7 mouse cellular contexts compared by ENCODE assay signal in genomic region chr5:24908820-24909716, GRCm38 (mm10).
DNase-seq lines count a peak whose midpoint lies in the region; ATAC-seq and TF ChIP-seq lines count a peak whose summit lies in the region.

No protein-coding gene starts in this region.

- peaks cover 0 to 17% of the 10 kb centered on the region in 2 experiments for H3K36me3 ChIP-seq in CH12.LX (replicated peaks in 1 of 2; ENCODE audit: control insufficient read depth in 1 of 2, insufficient read depth in 1 of 2, low read length in 1 of 2)
- H3K36me3 ChIP-seq in embryonic facial prominence, embryonic 11.5 days (replicated peaks; ENCODE audit: control insufficient read depth, insufficient read depth, low read depth, low read length), result no peaks in the 10 kb centered on the region
- no peaks in the 10 kb centered on the region for H3K36me3 ChIP-seq in heart, embryonic 16.5 days (ENCODE audit: control insufficient read depth, insufficient read depth)
- H3K36me3 ChIP-seq in limb, embryonic 12.5 days, result 0 out of 2 replicates have a peak, but pooled peaks cover 4% of the 10 kb centered on the region
- H3K36me3 ChIP-seq in midbrain, embryonic 13.5 days, result 0 out of 2 replicates have a peak, but pooled peaks cover 5% of the 10 kb centered on the region
- H3K36me3 ChIP-seq in stomach, embryonic 14.5 days (ENCODE audit: control insufficient read depth, insufficient read depth, low read length), result no peaks in the 10 kb centered on the region

- H3K9ac ChIP-seq in CH12.LX (ENCODE audit: insufficient read depth, low read depth), result peak overlapping the region; percentile 49
- peak overlapping the region; percentile 92 for H3K9ac ChIP-seq in embryonic facial prominence, embryonic 11.5 days (replicated peaks; ENCODE audit: low read length)
- peak overlapping the region; percentile 98 for H3K9ac ChIP-seq in heart, embryonic 16.5 days (ENCODE audit: low read length)
- H3K9ac ChIP-seq in limb, embryonic 12.5 days (replicated peaks), result peak overlapping the region; percentile 89
- H3K9ac ChIP-seq in midbrain, embryonic 13.5 days (replicated peaks), result peak overlapping the region; percentile 81
- peak overlapping the region; percentile 85 for H3K9ac ChIP-seq in stomach, embryonic 14.5 days (replicated peaks; ENCODE audit: low read depth, low read length)

- H3K27me3 ChIP-seq in CH12.LX (replicated peaks), result no peaks in the 10 kb centered on the region
- H3K27me3 ChIP-seq in embryonic facial prominence, embryonic 11.5 days (ENCODE audit: control insufficient read depth, insufficient read depth, low read length), result no peaks in the 10 kb centered on the region
- H3K27me3 ChIP-seq in heart, embryonic 16.5 days (ENCODE audit: control insufficient read depth, insufficient read depth, low read length), result no peaks in the 10 kb centered on the region
- no peaks in the 10 kb centered on the region for H3K27me3 ChIP-seq in limb, embryonic 12.5 days
- no peaks in the 10 kb centered on the region for H3K27me3 ChIP-seq in midbrain, embryonic 13.5 days
- H3K27me3 ChIP-seq in stomach, embryonic 14.5 days (ENCODE audit: control insufficient read depth, insufficient read depth, low read length), result no peaks in the 10 kb centered on the region

- dilution Hi-C loops in CH12.LX (cut with MboI; ENCODE audit: extremely low pct_ligation_motif_present, extremely low pct_unique_long_range_greater_than_20kb, low sequenced_read_pairs), result no loop called here

- TF ChIP-seq POLR2A in CH12.LX (IDR thresholded peaks at IDR 0.05; ENCODE audit: low read depth, low read length), result peak; percentile 50; the same call in 1 of the 2 replicates

- H3K27ac ChIP-seq in CH12.LX (ENCODE audit: insufficient read depth, low read depth), result peak overlapping the region; percentile 72
- peak overlapping the region; percentile 80 for H3K27ac ChIP-seq in embryonic facial prominence, embryonic 11.5 days (replicated peaks; ENCODE audit: low read depth, low read length)
- H3K27ac ChIP-seq in heart, embryonic 16.5 days (ENCODE audit: low read length), result peak overlapping the region; percentile 98
- H3K27ac ChIP-seq in limb, embryonic 12.5 days, result peak overlapping the region; percentile 94
- H3K27ac ChIP-seq in midbrain, embryonic 13.5 days, result peak overlapping the region; percentile 95
- peak overlapping the region; percentile 94 for H3K27ac ChIP-seq in stomach, embryonic 14.5 days (ENCODE audit: low read length)

- no peak for TF ChIP-seq EP300 in CH12.LX (IDR thresholded peaks at IDR 0.05; ENCODE audit: low read length)

- TF ChIP-seq RAD21 in CH12.LX (IDR thresholded peaks at IDR 0.05; ENCODE audit: low read depth, low read length), result peak; percentile 37

- peaks cover 0 to 14% of the 10 kb centered on the region in 2 experiments; a peak in 2 of 4 replicates for H3K4me1 ChIP-seq in CH12.LX (ENCODE audit: control insufficient read depth in 1 of 2, insufficient read depth in 2 of 2)
- no peaks in the 10 kb centered on the region; the same call in 1 of the 2 replicates for H3K4me1 ChIP-seq in embryonic facial prominence, embryonic 11.5 days (ENCODE audit: control insufficient read depth, insufficient read depth, low read length)
- H3K4me1 ChIP-seq in heart, embryonic 16.5 days (ENCODE audit: control insufficient read depth, insufficient read depth, low read length), result peaks cover 18% of the 10 kb centered on the region
- H3K4me1 ChIP-seq in limb, embryonic 12.5 days (replicated peaks), result peaks cover 15% of the 10 kb centered on the region
- H3K4me1 ChIP-seq in midbrain, embryonic 13.5 days (replicated peaks), result peaks cover 27% of the 10 kb centered on the region
- H3K4me1 ChIP-seq in stomach, embryonic 14.5 days (ENCODE audit: control insufficient read depth, insufficient read depth, low read length), result peaks cover 9% of the 10 kb centered on the region; the same call in 1 of the 2 replicates

- ATAC-seq in embryonic facial prominence, embryonic 11.5 days (replicated peaks; ENCODE audit: insufficient number of reproducible peaks, low FRiP score, low TSS enrichment, low read depth), result no peak; the same call in none of the 2 replicates
- ATAC-seq in heart, embryonic 16.5 days (replicated peaks; ENCODE audit: extremely low read depth, insufficient read depth, low FRiP score), result no peak
- ATAC-seq in limb, embryonic 12.5 days (ENCODE audit: insufficient number of reproducible peaks, insufficient read depth, low FRiP score, low TSS enrichment, low read depth), result no peak; the same call in 1 of the 2 replicates
- peak; percentile 6 for ATAC-seq in midbrain, embryonic 13.5 days
- ATAC-seq in stomach, embryonic 14.5 days (ENCODE audit: insufficient number of reproducible peaks, insufficient read depth, low FRiP score, low read depth), result no peak; the same call in 1 of the 2 replicates

- peak overlapping the region; percentile 44 to 89 (median 76) for H3K4me3 ChIP-seq in CH12.LX (replicated peaks in 1 of 3; ENCODE audit: low read depth in 2 of 3, low read length in 2 of 3, poor library complexity in 1 of 3)
- H3K4me3 ChIP-seq in embryonic facial prominence, embryonic 11.5 days (ENCODE audit: low read depth, low read length), result peak overlapping the region; percentile 82
- H3K4me3 ChIP-seq in heart, embryonic 16.5 days (ENCODE audit: low read length), result peak overlapping the region; percentile 81
- peak overlapping the region; percentile 86 for H3K4me3 ChIP-seq in limb, embryonic 12.5 days (replicated peaks)
- peak overlapping the region; percentile 65 for H3K4me3 ChIP-seq in midbrain, embryonic 13.5 days (replicated peaks)
- H3K4me3 ChIP-seq in stomach, embryonic 14.5 days (ENCODE audit: low read depth, low read length), result peak overlapping the region; percentile 88

- peak; percentile 83 for DNase-seq in CH12.LX (ENCODE audit: extremely low read depth)
- DNase-seq in WW6 (ENCODE audit: low read depth, low spot score), result peak; percentile 53
- peak; percentile 77 for DNase-seq in embryonic facial prominence, embryonic 11.5 days (ENCODE audit: low spot score)

- TF ChIP-seq CTCF in CH12.LX (conservative IDR thresholded peaks at IDR 0.05 in 1 of 2, IDR thresholded peaks at IDR 0.05 in 1 of 2; ENCODE audit: low read depth in 2 of 2, low read length in 2 of 2), result peak; percentile 41 to 67; a peak in 3 of 4 replicates

- H3K4me2 ChIP-seq in CH12.LX (ENCODE audit: insufficient read depth, low read depth, poor library complexity, severe bottlenecking), result 0 out of 2 replicates have a peak overlapping the region, but pooled peaks have one; percentile 37
- H3K4me2 ChIP-seq in embryonic facial prominence, embryonic 11.5 days (ENCODE audit: low read depth, low read length), result peak overlapping the region; percentile 78
- H3K4me2 ChIP-seq in heart, embryonic 16.5 days (ENCODE audit: low read depth, low read length), result peak overlapping the region; percentile 81
- peak overlapping the region; percentile 74 for H3K4me2 ChIP-seq in limb, embryonic 12.5 days
- H3K4me2 ChIP-seq in midbrain, embryonic 13.5 days (replicated peaks), result peak overlapping the region; percentile 78
- peak overlapping the region; percentile 78 for H3K4me2 ChIP-seq in stomach, embryonic 14.5 days (replicated peaks; ENCODE audit: low read depth, low read length)

- in situ Hi-C loops in CH12.LX (cut with MboI; ENCODE audit: low pct_ligation_motif_present, low pct_unique_long_range_greater_than_20kb, low sequenced_read_pairs), result no loop called here

- no peaks in the 10 kb centered on the region for H3K9me3 ChIP-seq in CH12.LX (replicated peaks; ENCODE audit: low read length)
- H3K9me3 ChIP-seq in embryonic facial prominence, embryonic 11.5 days (replicated peaks; ENCODE audit: control insufficient read depth, low read length), result no peaks in the 10 kb centered on the region
- H3K9me3 ChIP-seq in heart, embryonic 16.5 days (replicated peaks; ENCODE audit: control insufficient read depth, low read length), result 0 out of 2 replicates have a peak, but pooled peaks cover 2% of the 10 kb centered on the region
- no peaks in the 10 kb centered on the region for H3K9me3 ChIP-seq in limb, embryonic 12.5 days
- no peaks in the 10 kb centered on the region for H3K9me3 ChIP-seq in midbrain, embryonic 13.5 days
- H3K9me3 ChIP-seq in stomach, embryonic 14.5 days (ENCODE audit: control insufficient read depth, low read depth, low read length), result no peaks in the 10 kb centered on the region

- no peaks in the 10 kb centered on the region for H3K79me2 ChIP-seq in CH12.LX (replicated peaks; ENCODE audit: control insufficient read depth, extremely low read depth, insufficient read depth, poor library complexity, severe bottlenecking)

- 13% methylated on average over 14 of the region's 19 CpGs for WGBS in embryonic facial prominence, embryonic 11.5 days
- 11% methylated on average over 18 of the region's 19 CpGs for WGBS in heart, embryonic 16.5 days
- 11% methylated on average over 15 of the region's 19 CpGs for WGBS in limb, embryonic 12.5 days
- 11% methylated on average over 16 of the region's 19 CpGs for WGBS in midbrain, embryonic 13.5 days
- 11% methylated on average over 15 of the region's 19 CpGs for WGBS in stomach, embryonic 14.5 days

TF ChIP-seq in CH12.LX, 34 proteins besides CTCF, POLR2A, EP300 and RAD21 (continues in another document):
- TF ChIP-seq MXI1 (IDR thresholded peaks at IDR 0.05; ENCODE audit: low read depth, low read length), result peak; percentile 70; the same call in 1 of the 2 replicates
- peak; percentile 30; the same call in 1 of the 2 replicates for TF ChIP-seq CHD2 (IDR thresholded peaks at IDR 0.05; ENCODE audit: low read length)
- TF ChIP-seq ETS1 (conservative IDR thresholded peaks at IDR 0.05; ENCODE audit: low read depth, low read length), result no peak; the same call in 1 of the 2 replicates
- peak; percentile 1; the same call in 1 of the 2 replicates for TF ChIP-seq IRF4 (IDR thresholded peaks at IDR 0.05; ENCODE audit: low read depth, low read length)
- no peak for TF ChIP-seq ZC3H11A (IDR thresholded peaks at IDR 0.05; ENCODE audit: low read depth, low read length)
- peak; percentile 15; the same call in 1 of the 2 replicates for TF ChIP-seq SMC3 (IDR thresholded peaks at IDR 0.05; ENCODE audit: low read depth, low read length)
- no peak for TF ChIP-seq UBTF (IDR thresholded peaks at IDR 0.05; ENCODE audit: low read depth, low read length)
- peak; percentile 83; the same call in 1 of the 2 replicates for TF ChIP-seq MYC (IDR thresholded peaks at IDR 0.05; ENCODE audit: low read depth, low read length)
- no peak for TF ChIP-seq ZKSCAN1 (IDR thresholded peaks at IDR 0.05; ENCODE audit: borderline replicate concordance, low read depth, low read length)
- TF ChIP-seq USF1 (IDR thresholded peaks at IDR 0.05; ENCODE audit: low read depth, low read length), result no peak
- no peak for TF ChIP-seq JUND (conservative IDR thresholded peaks at IDR 0.05; ENCODE audit: low read depth, low read length)
- 0 out of 2 replicates have a peak, but pooled peaks have one; percentile 20 for TF ChIP-seq RCOR1 (conservative IDR thresholded peaks at IDR 0.05; ENCODE audit: low read depth, low read length)
- TF ChIP-seq TBP (conservative IDR thresholded peaks at IDR 0.05; ENCODE audit: low read depth, low read length), result no peak
- 0 out of 2 replicates have a peak, but pooled peaks have one; percentile 32 for TF ChIP-seq POLR2AphosphoS2 (IDR thresholded peaks at IDR 0.05; ENCODE audit: low read depth, low read length)
- TF ChIP-seq E2F4 (IDR thresholded peaks at IDR 0.05; ENCODE audit: insufficient replicate concordance, low read depth, low read length), result no peak
